Mouse (Mus musculus): ENCODE results near the gene Fam71e1.

Fam71e1 gene

GRCm38 (mm10) chr7:44549621-44550408 lies 53.4 kb downstream of the Fam71e1 start:
- no peak for TF ChIP-seq GATA4 (IDR thresholded peaks at IDR 0.05; ENCODE audit: insufficient replicate concordance, low read length)

- TF ChIP-seq GATA4 (IDR thresholded peaks at IDR 0.05; ENCODE audit: insufficient replicate concordance, low read length), result no peak
Observed at GRCm38 (mm10) chr7:44550409-44550678, 54.0 kb downstream of the Fam71e1 start.
